Mouse (Mus musculus) gonadal fat pad, adult 2 months (tissue): ENCODE results near the gene Ssr4. TPM values are rescaled to one million over a fixed set of nuclear protein-coding genes. Genes with fewer than 3 reads are reported as not detected.
"Not testable (repeated sequence)": the region's sequence is repeated elsewhere in the genome, so short reads cannot be mapped to it uniquely, and the experiment has no call there.

ENCODE experiments used
- DNase-seq: peaks from one replicate; pipeline ENCODE4 v3.0.0-alpha.2; 2012; ENCODE audit warnings: low read depth
- polyA plus RNA-seq: library from polyadenylated mRNA; depleted of rRNA; stranded (reverse); fragments of >200 nt; gene quantifications from 2 replicates; pipeline ENCODE4 v1.2.3, GENCODE M21; 2012; rRNA removed

Ssr4 gene
- 419 and 485 TPM in 2 replicates for polyA plus RNA-seq

GRCm38 (mm10) chrX:73786364-73787224, at the start of gene Ssr4, which contains the start of gene Idh3g:
TSS of gene Ssr4 (plus strand) at chrX:73787028.
TSS of gene Idh3g (minus strand) at chrX:73786897.
- peak; percentile 59 for DNase-seq

GRCm38 (mm10) chrX:73738155-73738554, 48.7 kb upstream of the Ssr4 start:
- no peak for DNase-seq

GRCm38 (mm10) chrX:73739151-73739550, 47.7 kb upstream of the Ssr4 start:
- DNase-seq, result no peak

GRCm38 (mm10) chrX:73739841-73740240, 47.0 kb upstream of the Ssr4 start:
- DNase-seq, result not testable (repeated sequence)

- DNase-seq, result no peak
Observed at GRCm38 (mm10) chrX:73744774-73745481, 41.9 kb upstream of the Ssr4 start.

GRCm38 (mm10) chrX:73748977-73749376, 37.9 kb upstream of the Ssr4 start:
- no peak for DNase-seq

GRCm38 (mm10) chrX:73756334-73757140, 30.3 kb upstream of the Ssr4 start, which contains the start of gene Plxnb3:
TSS of gene Plxnb3 (plus strand) at chrX:73757090.
- DNase-seq, result no peak

- no peak for DNase-seq
Observed at GRCm38 (mm10) chrX:73758611-73759290, 28.1 kb upstream of the Ssr4 start.

GRCm38 (mm10) chrX:73765311-73765710, 21.5 kb upstream of the Ssr4 start:
- DNase-seq, result no peak

GRCm38 (mm10) chrX:73767267-73767666, 19.6 kb upstream of the Ssr4 start:
- no peak for DNase-seq

- no peak for DNase-seq
Observed at GRCm38 (mm10) chrX:73774168-73774760, 12.6 kb upstream of the Ssr4 start, which contains the start of gene Srpk3. TSS of gene Srpk3 (plus strand) at chrX:73774405.

GRCm38 (mm10) chrX:73774802-73775483, 11.9 kb upstream of the Ssr4 start:
- DNase-seq, result no peak

GRCm38 (mm10) chrX:73782227-73782626, 4.6 kb upstream of the Ssr4 start:
- DNase-seq, result no peak

- no peak for DNase-seq
Observed at GRCm38 (mm10) chrX:73785666-73786065, 1.2 kb upstream of the Ssr4 start.

GRCm38 (mm10) chrX:73787225-73787558, 364 bp downstream of the Ssr4 start:
- DNase-seq, result no peak

GRCm38 (mm10) chrX:73788501-73788900, 1.7 kb downstream of the Ssr4 start:
- DNase-seq, result no peak

- no peak for DNase-seq
Observed at GRCm38 (mm10) chrX:73793039-73793438, 6.2 kb downstream of the Ssr4 start.

- no peak for DNase-seq
Observed at GRCm38 (mm10) chrX:73793505-73793904, 6.7 kb downstream of the Ssr4 start.

GRCm38 (mm10) chrX:73797511-73797910, 10.7 kb downstream of the Ssr4 start:
- no peak for DNase-seq

GRCm38 (mm10) chrX:73798502-73798901, 11.7 kb downstream of the Ssr4 start:
- no peak for DNase-seq
